Mouse (Mus musculus) forebrain, embryonic 14.5 days (tissue): Measurements from ENCODE around the gene Rps6ka1. TPM values are rescaled to one million over a fixed set of nuclear protein-coding genes. Genes with fewer than 3 reads are reported as not detected.

Experiments used
- ATAC-seq: fragments of 200-750 bp; cut with Nextera tagmentation; 2 replicates; pipeline ENCODE4 v1.8.0; 2017; ENCODE audit warnings: mild to moderate bottlenecking, moderate library complexity
- DNase-seq: peaks from one replicate; pipeline ENCODE4 v3.0.0-alpha.2; 2015; ENCODE audit warnings: low spot score
- H3K27ac ChIP-seq: fragments of 300-500 bp; sonication (generic); 2 replicates; pipeline ENCODE4 v1.5.1; 2014; ENCODE audit warnings: low read depth, mild to moderate bottlenecking, control low read depth, low read length, moderate library complexity
- H3K27me3 ChIP-seq: fragments of 300-500 bp; sonication (generic); replicated peaks from 2 replicates; pipeline ENCODE4 v1.6.1; 2014; ENCODE audit warnings: low read length, control low read depth, mixed read lengths; ENCODE audit not compliant: control insufficient read depth, insufficient read depth
- H3K36me3 ChIP-seq: fragments of 300-500 bp; sonication (generic); 2 replicates; pipeline ENCODE4 v1.6.1; 2014; ENCODE audit warnings: low read length, control low read depth; ENCODE audit not compliant: control insufficient read depth, insufficient read depth
- H3K4me1 ChIP-seq: fragments of 300-500 bp; sonication (generic); 2 replicates; pipeline ENCODE4 v1.6.1; 2014; ENCODE audit warnings: antibody characterized with exemption, low read length, control low read depth; ENCODE audit not compliant: control insufficient read depth, insufficient read depth
- H3K4me2 ChIP-seq: fragments of 300-500 bp; sonication (generic); 2 replicates; pipeline ENCODE4 v1.6.1; 2014; ENCODE audit warnings: mild to moderate bottlenecking, control low read depth, low read length
- H3K4me3 ChIP-seq: fragments of 300-500 bp; sonication (generic); 2 replicates; pipeline ENCODE4 v1.5.1; 2014; ENCODE audit warnings: low read depth, low read length, control low read depth
- H3K9ac ChIP-seq: fragments of 300-500 bp; sonication (generic); 2 replicates; pipeline ENCODE4 v1.6.1; 2014; ENCODE audit warnings: mild to moderate bottlenecking, low read length, control low read depth, moderate library complexity
- H3K9me3 ChIP-seq: fragments of 300-500 bp; sonication (generic); replicated peaks from 2 replicates; pipeline ENCODE4 v1.6.1; 2016; ENCODE audit warnings: low read length, control low read depth, mixed read lengths; ENCODE audit not compliant: control insufficient read depth
- WGBS: fragments of 180-500 bp; shearing (Covaris S2); extraction: QIAGEN DNeasy Blood & Tissue Kit; methylation state at CpG from one replicate; pipeline ENCODE4 v1.1.7; 2014; 5-methylcytosine and 5-hydroxymethylcytosine counted together
- polyA plus RNA-seq: library from polyadenylated mRNA; unstranded; fragments of >200 nt; fragmentation: Nextera tagmentation; extraction: Ambion mirVana; gene quantifications from 2 replicates; pipeline ENCODE4 v1.2.1, GENCODE M21; 2014

The Rps6ka1 gene
- polyA plus RNA-seq, 1 experiment from 2014 or later: 13.5 TPM

GRCm38 (mm10) chr4:133900887-133901286 is 13.3 kb upstream of the Rps6ka1 start:
- H3K36me3 ChIP-seq: no peaks in the 10 kb centered on the region
- H3K9ac ChIP-seq: no peak overlapping the region
- no peak overlapping the region for H3K4me2 ChIP-seq
- no peak overlapping the region for H3K27ac ChIP-seq
- DNase-seq: no peak
- WGBS: 79% methylated on average over 6 of the region's 6 CpGs
- H3K9me3 ChIP-seq: no peaks in the 10 kb centered on the region
- H3K4me3 ChIP-seq: no peak overlapping the region
- H3K27me3 ChIP-seq: no peaks in the 10 kb centered on the region
- H3K4me1 ChIP-seq: 0 out of 2 replicates have a peak, but pooled peaks cover 2% of the 10 kb centered on the region
- no peak for ATAC-seq

- Histone ChIP-seq H3K4me1 (0 out of 2 replicates have a peak, but pooled peaks cover 2% of the 10 kb centered on the region), H3K4me2 (no peak overlapping the region), H3K36me3 (no peaks in the 10 kb centered on the region), H3K27ac (no peak overlapping the region), H3K9me3 (no peaks in the 10 kb centered on the region), H3K27me3 (no peaks in the 10 kb centered on the region), H3K9ac (no peak overlapping the region), H3K4me3 (no peak overlapping the region)
- ATAC-seq (no peak), DNase-seq (no peak)
- WGBS: 94% methylated on average over 6 of the region's 6 CpGs
These were observed 12.8 kb upstream of the Rps6ka1 start for GRCm38 (mm10) chr4:133900352-133900751.

GRCm38 (mm10) chr4:133899241-133899800 is 11.7 kb upstream of the Rps6ka1 start:
- H3K9me3 ChIP-seq: no peaks in the 10 kb centered on the region
- no peak overlapping the region for H3K4me2 ChIP-seq
- WGBS: 73% methylated on average over 9 of the region's 9 CpGs
- H3K27me3 ChIP-seq: no peaks in the 10 kb centered on the region
- DNase-seq (peak; percentile 48), ATAC-seq (no peak)
- no peak overlapping the region for H3K9ac ChIP-seq
- no peak overlapping the region for H3K4me3 ChIP-seq
- H3K4me1 ChIP-seq: 0 out of 2 replicates have a peak, but pooled peaks cover 2% of the 10 kb centered on the region
- H3K36me3 ChIP-seq: no peaks in the 10 kb centered on the region
- no peak overlapping the region for H3K27ac ChIP-seq

- Histone ChIP-seq H3K4me1 (0 out of 2 replicates have a peak, but pooled peaks cover 2% of the 10 kb centered on the region), H3K27me3 (no peaks in the 10 kb centered on the region), H3K4me2 (no peak overlapping the region), H3K9me3 (no peaks in the 10 kb centered on the region), H3K9ac (no peak overlapping the region), H3K4me3 (no peak overlapping the region), H3K27ac (no peak overlapping the region), H3K36me3 (no peaks in the 10 kb centered on the region)
- no peak for ATAC-seq
- DNase-seq: peak; percentile 21
- WGBS: 19% methylated on average over 6 of the region's 6 CpGs
These were observed 10.6 kb upstream of the Rps6ka1 start for GRCm38 (mm10) chr4:133898151-133898550.

GRCm38 (mm10) chr4:133897431-133897891 is 9.9 kb upstream of the Rps6ka1 start:
- H3K4me3 ChIP-seq: no peak overlapping the region
- WGBS: 62% methylated on average over 11 of the region's 11 CpGs
- DNase-seq (no peak), ATAC-seq (no peak)
- H3K9ac ChIP-seq: no peak overlapping the region
- H3K27ac ChIP-seq: no peak overlapping the region
- H3K4me1 ChIP-seq: 0 out of 2 replicates have a peak, but pooled peaks cover 2% of the 10 kb centered on the region
- no peaks in the 10 kb centered on the region for H3K27me3 ChIP-seq
- no peaks in the 10 kb centered on the region for H3K36me3 ChIP-seq
- no peak overlapping the region for H3K4me2 ChIP-seq
- H3K9me3 ChIP-seq: no peaks in the 10 kb centered on the region

- no peak overlapping the region for H3K9ac ChIP-seq
- DNase-seq: no peak
- no peaks in the 10 kb centered on the region for H3K9me3 ChIP-seq
- 0 out of 2 replicates have a peak, but pooled peaks cover 2% of the 10 kb centered on the region for H3K4me1 ChIP-seq
- WGBS: 77% methylated on average over 1 of the region's 1 CpGs
- no peaks in the 10 kb centered on the region for H3K36me3 ChIP-seq
- no peak overlapping the region for H3K27ac ChIP-seq
- no peak for ATAC-seq
- H3K4me3 ChIP-seq: no peak overlapping the region
- no peaks in the 10 kb centered on the region for H3K27me3 ChIP-seq
- H3K4me2 ChIP-seq: no peak overlapping the region
These were observed 9.4 kb upstream of the Rps6ka1 start for GRCm38 (mm10) chr4:133896984-133897383.

GRCm38 (mm10) chr4:133896002-133896401 is 8.4 kb upstream of the Rps6ka1 start:
- no peak for ATAC-seq
- no peaks in the 10 kb centered on the region for H3K27me3 ChIP-seq
- H3K4me1 ChIP-seq: 0 out of 2 replicates have a peak, but pooled peaks cover 2% of the 10 kb centered on the region
- no peak overlapping the region for H3K4me2 ChIP-seq
- H3K36me3 ChIP-seq: no peaks in the 10 kb centered on the region
- no peak overlapping the region for H3K4me3 ChIP-seq
- H3K9ac ChIP-seq: no peak overlapping the region
- H3K27ac ChIP-seq: no peak overlapping the region
- no peaks in the 10 kb centered on the region for H3K9me3 ChIP-seq
- DNase-seq: no peak
- WGBS: 97% methylated on average over 3 of the region's 3 CpGs

- H3K27me3 ChIP-seq: no peaks in the 10 kb centered on the region
- no peaks in the 10 kb centered on the region for H3K36me3 ChIP-seq
- H3K27ac ChIP-seq: no peak overlapping the region
- H3K4me1 ChIP-seq: no peaks in the 10 kb centered on the region
- H3K4me3 ChIP-seq: peak overlapping the region; percentile 72
- peak; percentile 61 for ATAC-seq
- 1% methylated on average over 21 of the region's 32 CpGs for WGBS
- H3K4me2 ChIP-seq: peak overlapping the region; percentile 96
- no peak for DNase-seq
- peak overlapping the region; percentile 79 for H3K9ac ChIP-seq
- no peaks in the 10 kb centered on the region for H3K9me3 ChIP-seq
These were observed 348 bp downstream of the Rps6ka1 start for GRCm38 (mm10) chr4:133887249-133887648.

GRCm38 (mm10) chr4:133885991-133886501 is 1.6 kb downstream of the Rps6ka1 start:
- Histone ChIP-seq H3K36me3 (no peaks in the 10 kb centered on the region), H3K27ac (no peak overlapping the region), H3K4me2 (peak overlapping the region; percentile 3; the same call in 1 of the 2 replicates), H3K9me3 (no peaks in the 10 kb centered on the region), H3K27me3 (no peaks in the 10 kb centered on the region), H3K9ac (no peak overlapping the region), H3K4me1 (no peaks in the 10 kb centered on the region), H3K4me3 (no peak overlapping the region)
- ATAC-seq: no peak
- DNase-seq: peak; percentile 10
- 11% methylated on average over 10 of the region's 10 CpGs for WGBS
